Mouse (Mus musculus): ENCODE measurements around the gene Gps1. TPM values are rescaled to one million over a fixed set of nuclear protein-coding genes. Genes with fewer than 3 reads are reported as not detected.

Gene Gps1
- 124 and 135 TPM in 2 replicates for polyA plus RNA-seq (2015; fragmentation: Nextera tagmentation; extraction: Ambion mirVana)

DNA sequence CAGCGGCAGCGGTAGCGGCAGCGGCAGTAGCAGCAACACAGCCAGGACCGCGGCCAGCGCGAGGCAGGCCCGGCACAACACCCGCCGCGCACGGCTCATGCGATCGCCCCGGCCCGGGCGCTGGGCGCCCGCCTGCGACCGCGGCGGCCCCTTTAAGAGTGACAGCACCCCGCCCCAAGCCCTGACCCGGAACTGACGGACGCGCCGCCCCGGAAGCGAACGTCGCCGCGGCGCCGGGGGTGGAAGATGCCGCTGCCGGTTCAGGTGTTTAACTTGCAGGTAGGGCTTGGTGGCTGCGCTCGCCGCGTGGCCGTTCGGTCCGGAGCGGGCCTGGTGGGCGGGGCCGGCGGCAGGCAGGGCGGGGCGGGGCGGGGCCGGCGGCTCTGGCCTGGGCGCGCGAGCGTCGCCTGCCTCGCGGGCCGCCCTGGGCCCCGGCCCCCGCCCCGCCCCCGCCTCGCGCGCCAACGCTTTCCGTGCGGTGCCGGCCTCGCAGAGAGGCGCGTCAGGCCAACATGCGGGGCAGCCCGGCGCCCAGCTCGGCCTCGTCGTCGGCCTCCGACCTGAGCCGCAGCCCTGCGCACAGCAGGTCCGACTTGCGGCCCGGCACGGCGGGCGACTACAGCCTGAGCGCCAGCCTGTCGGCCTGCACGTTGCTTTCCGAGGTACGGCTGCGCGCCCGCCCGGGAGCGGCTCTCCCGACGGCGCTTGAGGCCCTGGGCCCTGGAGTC is at the start of gene Gps1, which contains the start of gene Rfng:
TSS of gene Gps1 (plus strand) at position 209 of the 728 bp plus-strand sequence.
TSS of gene Rfng (minus strand) at position 144 of the 728 bp plus-strand sequence.
- H3K27me3 ChIP-seq (ENCODE audit: control insufficient read depth, insufficient read depth, low read length): no peaks in the 10 kb centered on the region
- peak; percentile 83 for ATAC-seq (replicated peaks; ENCODE audit: extremely low read depth, insufficient read depth, low FRiP score)
- under 1% methylated on average over 75 of the region's 107 CpGs for WGBS
- peak within 1 kb of the TSS; percentile 66 for H3K27ac ChIP-seq (ENCODE audit: low read length)
- peak within 1 kb of the TSS; percentile 97 for H3K4me3 ChIP-seq (ENCODE audit: low read length)
- peak within 1 kb of the TSS; percentile 99 for H3K4me2 ChIP-seq (ENCODE audit: low read depth, low read length)
- H3K9me3 ChIP-seq (replicated peaks; ENCODE audit: control insufficient read depth, low read length): no peaks in the 10 kb centered on the region
- peaks cover 12% of the 10 kb centered on the region for H3K4me1 ChIP-seq (ENCODE audit: control insufficient read depth, insufficient read depth, low read length)
- peak within 1 kb of the TSS; percentile 97 for H3K9ac ChIP-seq (ENCODE audit: low read length)
- peaks cover 13% of the 10 kb centered on the region for H3K36me3 ChIP-seq (ENCODE audit: control insufficient read depth, insufficient read depth)

DNA sequence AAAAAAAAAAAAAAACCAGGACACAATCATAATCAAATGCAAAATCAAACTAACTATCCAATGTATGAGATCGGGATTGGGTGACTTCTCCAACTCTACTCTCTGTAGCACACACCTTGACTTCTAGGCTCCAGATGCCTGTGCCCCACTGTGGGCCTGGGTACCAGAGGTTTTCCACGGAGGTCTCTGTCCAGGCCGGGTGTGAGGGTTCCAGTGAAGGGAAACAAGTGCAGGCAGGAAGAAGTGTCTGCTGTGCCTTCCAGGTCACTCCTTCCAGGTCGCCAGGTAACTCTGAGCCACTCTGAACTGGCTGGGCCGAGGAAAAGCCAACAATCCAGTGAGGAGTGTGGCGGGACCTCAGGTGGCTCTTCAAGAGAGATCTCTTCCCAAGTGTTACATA is 47.6 kb upstream of the Gps1 start:
- 67% methylated on average over 6 of the region's 6 CpGs for WGBS
- Histone ChIP-seq H3K27me3 (ENCODE audit: control insufficient read depth, insufficient read depth, low read length) (no peaks in the 10 kb centered on the region), H3K4me3 (ENCODE audit: low read length) (no peak overlapping the region), H3K4me2 (ENCODE audit: low read depth, low read length) (no peak overlapping the region), H3K4me1 (ENCODE audit: control insufficient read depth, insufficient read depth, low read length) (peaks cover 2% of the 10 kb centered on the region; the same call in 1 of the 2 replicates), H3K9me3 (replicated peaks; ENCODE audit: control insufficient read depth, low read length) (no peaks in the 10 kb centered on the region), H3K27ac (ENCODE audit: low read length) (no peak overlapping the region), H3K9ac (ENCODE audit: low read length) (no peak overlapping the region), H3K36me3 (ENCODE audit: control insufficient read depth, insufficient read depth) (no peaks in the 10 kb centered on the region)
- no peak for ATAC-seq (replicated peaks; ENCODE audit: extremely low read depth, insufficient read depth, low FRiP score)

GRCm38 (mm10) chr11:120740981-120741380 is 43.1 kb upstream of the Gps1 start:
- Histone ChIP-seq H3K27me3 (ENCODE audit: control insufficient read depth, insufficient read depth, low read length) (no peaks in the 10 kb centered on the region), H3K4me2 (ENCODE audit: low read depth, low read length) (no peak overlapping the region), H3K36me3 (ENCODE audit: control insufficient read depth, insufficient read depth) (no peaks in the 10 kb centered on the region), H3K9me3 (replicated peaks; ENCODE audit: control insufficient read depth, low read length) (no peaks in the 10 kb centered on the region), H3K4me1 (ENCODE audit: control insufficient read depth, insufficient read depth, low read length) (no peaks in the 10 kb centered on the region), H3K9ac (ENCODE audit: low read length) (no peak overlapping the region), H3K4me3 (ENCODE audit: low read length) (no peak overlapping the region), H3K27ac (ENCODE audit: low read length) (no peak overlapping the region)
- no peak for ATAC-seq (replicated peaks; ENCODE audit: extremely low read depth, insufficient read depth, low FRiP score)
- WGBS: 85% methylated on average over 5 of the region's 5 CpGs

DNA sequence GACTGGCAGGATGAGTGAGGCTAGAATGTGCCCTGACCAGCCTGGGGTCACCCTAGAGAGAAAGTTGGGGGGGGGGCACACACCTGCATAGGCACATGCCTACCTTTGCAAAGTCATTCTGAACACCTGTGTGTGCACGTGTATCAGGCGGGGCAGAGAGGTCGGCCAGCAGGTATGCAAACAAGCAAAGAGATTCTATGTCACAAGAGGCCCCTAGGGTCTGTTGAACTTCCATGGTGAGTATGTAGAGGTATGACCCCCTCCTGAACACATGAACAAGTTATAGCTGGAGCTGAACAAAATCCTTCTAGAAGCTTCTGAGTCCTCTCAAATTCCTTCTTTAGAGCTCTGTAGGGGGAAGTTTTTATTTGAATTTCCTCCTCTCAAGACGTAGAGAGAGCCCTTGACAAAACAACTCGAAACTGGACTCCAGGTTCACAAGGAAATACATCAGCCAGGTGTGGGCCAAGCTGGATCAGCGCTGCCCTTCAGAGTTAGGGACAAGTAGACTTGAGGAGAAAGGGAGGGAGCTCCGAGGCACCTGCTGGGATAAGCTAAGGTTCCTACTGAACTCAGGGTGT is 39.9 kb upstream of the Gps1 start:
- no peaks in the 10 kb centered on the region for H3K4me1 ChIP-seq (ENCODE audit: control insufficient read depth, insufficient read depth, low read length)
- no peak overlapping the region for H3K4me2 ChIP-seq (ENCODE audit: low read depth, low read length)
- H3K9me3 ChIP-seq (replicated peaks; ENCODE audit: control insufficient read depth, low read length): no peaks in the 10 kb centered on the region
- no peaks in the 10 kb centered on the region for H3K27me3 ChIP-seq (ENCODE audit: control insufficient read depth, insufficient read depth, low read length)
- H3K9ac ChIP-seq (ENCODE audit: low read length): no peak overlapping the region
- H3K36me3 ChIP-seq (ENCODE audit: control insufficient read depth, insufficient read depth): no peaks in the 10 kb centered on the region
- ATAC-seq (replicated peaks; ENCODE audit: extremely low read depth, insufficient read depth, low FRiP score): no peak
- H3K4me3 ChIP-seq (ENCODE audit: low read length): no peak overlapping the region
- H3K27ac ChIP-seq (ENCODE audit: low read length): no peak overlapping the region
- WGBS: 65% methylated on average over 7 of the region's 7 CpGs

DNA sequence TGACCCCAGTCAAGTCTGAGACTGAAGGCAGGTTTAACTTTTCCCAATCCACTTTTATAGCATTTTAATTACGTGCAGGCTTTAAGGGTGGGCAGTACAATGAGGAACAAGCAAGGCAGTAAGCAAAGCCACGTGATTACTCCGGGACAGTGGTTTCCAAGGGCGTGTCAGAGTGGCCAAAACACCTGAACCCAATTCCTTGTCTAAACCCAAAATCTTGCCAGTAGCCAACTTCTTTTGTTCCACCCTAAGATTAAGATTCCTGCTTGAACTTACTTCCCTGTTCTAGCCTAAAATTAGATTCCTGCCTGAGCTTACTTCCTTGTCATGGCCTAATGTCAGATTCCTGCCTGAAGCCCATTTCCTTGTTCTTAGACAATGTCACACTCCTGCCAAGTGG is 36.1 kb upstream of the Gps1 start:
- no peaks in the 10 kb centered on the region for H3K27me3 ChIP-seq (ENCODE audit: control insufficient read depth, insufficient read depth, low read length)
- no peak overlapping the region for H3K4me2 ChIP-seq (ENCODE audit: low read depth, low read length)
- ATAC-seq (replicated peaks; ENCODE audit: extremely low read depth, insufficient read depth, low FRiP score): no peak
- H3K9me3 ChIP-seq (replicated peaks; ENCODE audit: control insufficient read depth, low read length): no peaks in the 10 kb centered on the region
- 77% methylated on average over 4 of the region's 4 CpGs for WGBS
- H3K27ac ChIP-seq (ENCODE audit: low read length): no peak overlapping the region
- no peaks in the 10 kb centered on the region for H3K4me1 ChIP-seq (ENCODE audit: control insufficient read depth, insufficient read depth, low read length)
- no peak overlapping the region for H3K9ac ChIP-seq (ENCODE audit: low read length)
- H3K4me3 ChIP-seq (ENCODE audit: low read length): no peak overlapping the region
- H3K36me3 ChIP-seq (ENCODE audit: control insufficient read depth, insufficient read depth): no peaks in the 10 kb centered on the region

- Histone ChIP-seq H3K27me3 (ENCODE audit: control insufficient read depth, insufficient read depth, low read length) (no peaks in the 10 kb centered on the region), H3K4me3 (ENCODE audit: low read length) (no peak overlapping the region), H3K9ac (ENCODE audit: low read length) (no peak overlapping the region), H3K4me2 (ENCODE audit: low read depth, low read length) (no peak overlapping the region), H3K9me3 (replicated peaks; ENCODE audit: control insufficient read depth, low read length) (no peaks in the 10 kb centered on the region), H3K27ac (ENCODE audit: low read length) (no peak overlapping the region), H3K36me3 (ENCODE audit: control insufficient read depth, insufficient read depth) (no peaks in the 10 kb centered on the region), H3K4me1 (ENCODE audit: control insufficient read depth, insufficient read depth, low read length) (no peaks in the 10 kb centered on the region)
- 47% methylated on average over 8 of the region's 8 CpGs for WGBS
- no peak for ATAC-seq (replicated peaks; ENCODE audit: extremely low read depth, insufficient read depth, low FRiP score)
These were observed 34.6 kb upstream of the Gps1 start for GRCm38 (mm10) chr11:120749430-120749829.

DNA sequence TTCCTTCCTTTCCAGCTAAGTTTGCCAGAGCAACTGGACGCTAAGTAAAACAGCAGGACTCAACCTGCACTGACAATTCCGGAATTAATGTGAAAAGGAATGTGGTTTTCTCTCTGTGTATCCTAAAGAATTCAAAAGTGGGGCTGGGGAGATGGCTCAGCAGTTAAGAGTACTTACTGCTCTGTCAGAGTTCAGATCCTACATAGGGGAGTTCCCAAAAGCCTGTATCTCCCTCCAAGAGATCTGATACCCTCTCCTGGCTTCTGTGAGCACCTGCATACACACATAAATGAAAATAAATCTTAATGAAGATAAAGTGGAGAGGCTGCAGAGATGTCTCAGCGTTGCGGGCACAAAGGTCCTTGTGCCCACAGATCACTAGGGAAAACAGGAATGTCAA is 32.5 kb upstream of the Gps1 start:
- Histone ChIP-seq H3K36me3 (ENCODE audit: control insufficient read depth, insufficient read depth) (no peaks in the 10 kb centered on the region), H3K9ac (ENCODE audit: low read length) (no peak overlapping the region), H3K4me3 (ENCODE audit: low read length) (no peak overlapping the region), H3K4me2 (ENCODE audit: low read depth, low read length) (no peak overlapping the region), H3K27ac (ENCODE audit: low read length) (no peak overlapping the region), H3K4me1 (ENCODE audit: control insufficient read depth, insufficient read depth, low read length) (no peaks in the 10 kb centered on the region), H3K9me3 (replicated peaks; ENCODE audit: control insufficient read depth, low read length) (no peaks in the 10 kb centered on the region), H3K27me3 (ENCODE audit: control insufficient read depth, insufficient read depth, low read length) (no peaks in the 10 kb centered on the region)
- ATAC-seq (replicated peaks; ENCODE audit: extremely low read depth, insufficient read depth, low FRiP score): no peak
- 58% methylated on average over 4 of the region's 4 CpGs for WGBS

DNA sequence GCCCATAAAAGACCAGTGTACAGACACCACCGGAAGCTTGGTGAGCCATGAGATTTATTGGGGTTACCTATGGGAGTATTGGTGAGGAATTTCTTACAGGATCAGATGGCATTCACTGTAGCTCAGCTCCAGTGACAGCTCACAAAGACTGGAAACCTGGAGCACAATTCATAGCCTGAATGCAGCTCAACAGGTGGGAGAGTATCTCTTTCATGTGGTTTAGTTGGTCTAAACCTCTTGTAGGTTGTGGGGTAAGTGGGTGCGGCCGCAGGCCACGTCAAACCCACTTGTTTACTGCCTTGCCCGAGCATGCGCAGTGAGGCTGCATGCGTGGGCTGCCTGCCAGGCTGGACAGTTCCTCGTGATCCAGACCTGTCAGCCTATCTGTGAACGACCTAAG is 23.8 kb upstream of the Gps1 start:
- WGBS: 74% methylated on average over 9 of the region's 9 CpGs
- Histone ChIP-seq H3K4me1 (ENCODE audit: control insufficient read depth, insufficient read depth, low read length) (peaks cover 6% of the 10 kb centered on the region), H3K4me3 (ENCODE audit: low read length) (no peak overlapping the region), H3K4me2 (ENCODE audit: low read depth, low read length) (no peak overlapping the region), H3K9ac (ENCODE audit: low read length) (no peak overlapping the region), H3K27ac (ENCODE audit: low read length) (no peak overlapping the region), H3K27me3 (ENCODE audit: control insufficient read depth, insufficient read depth, low read length) (no peaks in the 10 kb centered on the region), H3K9me3 (replicated peaks; ENCODE audit: control insufficient read depth, low read length) (peaks cover 25% of the 10 kb centered on the region), H3K36me3 (ENCODE audit: control insufficient read depth, insufficient read depth) (no peaks in the 10 kb centered on the region)
- no peak for ATAC-seq (replicated peaks; ENCODE audit: extremely low read depth, insufficient read depth, low FRiP score)

All from heart, embryonic 16.5 days (tissue).